Mouse (Mus musculus): ENCODE data around the gene 1700007K13Rik.

- no peak for TF ChIP-seq CTCF (IDR thresholded peaks at IDR 0.05; ENCODE audit: low read depth, low read length)
- TF ChIP-seq GATA1 (IDR thresholded peaks at IDR 0.05; ENCODE audit: borderline replicate concordance, low read length) = no peak
Measured at GRCm38 (mm10) chr2:28435401-28435800, 30.7 kb downstream of the 1700007K13Rik start.
